Mouse (Mus musculus) stomach, embryonic 15.5 days (tissue): ENCODE results near the gene Fcnb. TPM values are rescaled to one million over a fixed set of nuclear protein-coding genes. Genes with fewer than 3 reads are reported as not detected.

ENCODE experiments used
- ATAC-seq: fragments of 200-750 bp; cut with Nextera tagmentation; 2 replicates; pipeline ENCODE4 v1.8.0; 2017; ENCODE audit warnings: low read depth, moderate number of reproducible peaks, moderate TSS enrichment; ENCODE audit not compliant: insufficient read depth, low FRiP score
- H3K27ac ChIP-seq: fragments of 300-500 bp; sonication (generic); 2 replicates; pipeline ENCODE4 v1.5.1; 2015; ENCODE audit warnings: mild to moderate bottlenecking, inconsistent platforms
- H3K27me3 ChIP-seq: fragments of 300-500 bp; sonication (generic); replicated peaks from 2 replicates; pipeline ENCODE4 v1.6.1; 2015; ENCODE audit warnings: inconsistent platforms
- H3K36me3 ChIP-seq: fragments of 300-500 bp; sonication (generic); 2 replicates; pipeline ENCODE4 v1.6.1; 2015; ENCODE audit warnings: inconsistent platforms
- H3K4me1 ChIP-seq: fragments of 300-500 bp; sonication (generic); 2 replicates; pipeline ENCODE4 v1.6.1; 2015; ENCODE audit warnings: inconsistent platforms
- H3K4me2 ChIP-seq: fragments of 300-500 bp; sonication (generic); 2 replicates; pipeline ENCODE4 v1.6.1; 2015; ENCODE audit warnings: mild to moderate bottlenecking, inconsistent platforms
- H3K4me3 ChIP-seq: fragments of 300-500 bp; sonication (generic); replicated peaks from 2 replicates; pipeline ENCODE4 v1.5.1; 2015; ENCODE audit warnings: inconsistent platforms
- H3K9ac ChIP-seq: fragments of 300-500 bp; sonication (generic); 2 replicates; pipeline ENCODE4 v1.6.1; 2015; ENCODE audit warnings: inconsistent platforms
- H3K9me3 ChIP-seq: fragments of 300-500 bp; sonication (generic); 2 replicates; pipeline ENCODE4 v1.6.1; 2016; ENCODE audit warnings: inconsistent platforms
- WGBS: fragments of 180-500 bp; shearing (Covaris S2); methylation state at CpG from one replicate; pipeline ENCODE4 v1.1.7; 2015; 5-methylcytosine and 5-hydroxymethylcytosine counted together
- polyA plus RNA-seq: library from polyadenylated mRNA; unstranded; fragments of >200 nt; fragmentation: Nextera tagmentation; extraction: Ambion mirVana; gene quantifications from 2 replicates; pipeline ENCODE4 v1.2.1, GENCODE M21; 2015

The Fcnb gene
- polyA plus RNA-seq, 1 experiment from 2014 or later, result 3.3 TPM

DNA sequence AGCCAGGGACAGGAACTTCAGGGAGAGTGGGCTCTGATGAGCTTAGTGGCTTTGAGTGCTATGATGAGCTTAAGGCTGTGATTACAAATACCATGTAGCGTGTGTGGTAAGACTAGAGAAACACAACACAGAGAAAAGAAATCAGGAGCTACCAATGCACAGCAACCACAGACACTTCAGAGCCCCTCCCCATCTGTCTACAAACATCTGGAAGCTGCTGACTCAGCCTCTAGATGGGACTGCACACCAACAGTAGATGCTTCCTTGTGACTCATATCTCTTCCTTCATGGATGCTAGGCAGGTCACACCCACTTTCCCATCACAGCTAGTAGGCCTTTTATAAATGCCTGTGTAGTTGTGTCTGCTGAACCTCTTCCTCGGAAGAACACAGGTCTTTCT is 17.2 kb upstream of the Fcnb start:
- WGBS, result 92% methylated on average over 2 of the region's 2 CpGs
- no peaks in the 10 kb centered on the region for H3K36me3 ChIP-seq
- H3K9me3 ChIP-seq, result no peaks in the 10 kb centered on the region
- peaks cover 9% of the 10 kb centered on the region for H3K4me1 ChIP-seq
- H3K27me3 ChIP-seq, result no peaks in the 10 kb centered on the region
- no peak overlapping the region for H3K4me2 ChIP-seq
- no peak overlapping the region for H3K27ac ChIP-seq
- no peak for ATAC-seq
- H3K4me3 ChIP-seq, result no peak overlapping the region
- no peak overlapping the region for H3K9ac ChIP-seq

GRCm38 (mm10) chr2:28100796-28101483 is 16.3 kb upstream of the Fcnb start:
- peaks cover 9% of the 10 kb centered on the region for H3K4me1 ChIP-seq
- H3K9me3 ChIP-seq, result no peaks in the 10 kb centered on the region
- no peak overlapping the region for H3K4me2 ChIP-seq
- H3K27ac ChIP-seq, result no peak overlapping the region
- H3K9ac ChIP-seq, result no peak overlapping the region
- peak; percentile 73; the same call in 1 of the 2 replicates for ATAC-seq
- H3K4me3 ChIP-seq, result no peak overlapping the region
- no peaks in the 10 kb centered on the region for H3K36me3 ChIP-seq
- WGBS, result 71% methylated on average over 9 of the region's 9 CpGs
- H3K27me3 ChIP-seq, result no peaks in the 10 kb centered on the region

GRCm38 (mm10) chr2:28098547-28099505 is 14.1 kb upstream of the Fcnb start:
- H3K4me1 ChIP-seq, result peaks cover 9% of the 10 kb centered on the region
- peak overlapping the region; percentile 8; the same call in 1 of the 2 replicates for H3K4me3 ChIP-seq
- no peaks in the 10 kb centered on the region for H3K27me3 ChIP-seq
- no peak overlapping the region for H3K9ac ChIP-seq
- no peak overlapping the region for H3K27ac ChIP-seq
- no peaks in the 10 kb centered on the region for H3K36me3 ChIP-seq
- no peaks in the 10 kb centered on the region for H3K9me3 ChIP-seq
- ATAC-seq, result no peak
- 7% methylated on average over 24 of the region's 24 CpGs for WGBS
- H3K4me2 ChIP-seq, result peak overlapping the region; percentile 42

DNA sequence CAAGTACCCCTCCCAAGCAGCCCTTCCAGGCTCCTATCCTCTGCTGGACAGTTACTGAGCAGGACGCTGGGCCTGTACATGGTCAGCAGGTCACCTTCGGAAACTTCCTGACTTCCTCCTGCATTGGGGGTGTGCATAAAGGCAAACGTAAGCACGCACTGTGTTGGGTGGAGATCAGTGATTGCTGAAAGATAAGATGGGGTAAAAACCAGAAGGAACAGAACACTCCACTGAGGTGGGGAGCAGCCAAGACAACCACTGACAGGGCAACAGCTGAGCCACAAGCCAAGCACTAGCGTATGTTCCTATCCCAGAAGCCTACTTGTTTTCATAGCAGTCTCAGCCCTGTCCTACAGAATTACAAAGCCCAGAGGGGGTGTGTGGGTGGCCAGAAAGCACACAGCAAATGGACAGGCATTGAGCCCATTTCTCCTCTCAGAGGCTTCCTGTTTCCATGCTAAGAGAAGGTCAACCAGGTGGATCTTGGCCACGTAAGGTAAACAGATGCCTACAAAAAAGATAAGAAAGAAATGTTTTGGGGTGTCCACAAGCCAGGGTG is 12.1 kb upstream of the Fcnb start:
- H3K4me1 ChIP-seq, result peaks cover 9% of the 10 kb centered on the region
- no peaks in the 10 kb centered on the region for H3K36me3 ChIP-seq
- no peak overlapping the region for H3K4me3 ChIP-seq
- H3K9ac ChIP-seq, result no peak overlapping the region
- no peak overlapping the region for H3K4me2 ChIP-seq
- H3K27ac ChIP-seq, result no peak overlapping the region
- no peaks in the 10 kb centered on the region for H3K9me3 ChIP-seq
- H3K27me3 ChIP-seq, result no peaks in the 10 kb centered on the region
- WGBS, result 65% methylated on average over 6 of the region's 6 CpGs
- no peak for ATAC-seq

- WGBS, result 77% methylated on average over 8 of the region's 8 CpGs
- H3K27me3 ChIP-seq, result no peaks in the 10 kb centered on the region
Measured at GRCm38 (mm10) chr2:28092099-28092498, 7.4 kb upstream of the Fcnb start.

DNA sequence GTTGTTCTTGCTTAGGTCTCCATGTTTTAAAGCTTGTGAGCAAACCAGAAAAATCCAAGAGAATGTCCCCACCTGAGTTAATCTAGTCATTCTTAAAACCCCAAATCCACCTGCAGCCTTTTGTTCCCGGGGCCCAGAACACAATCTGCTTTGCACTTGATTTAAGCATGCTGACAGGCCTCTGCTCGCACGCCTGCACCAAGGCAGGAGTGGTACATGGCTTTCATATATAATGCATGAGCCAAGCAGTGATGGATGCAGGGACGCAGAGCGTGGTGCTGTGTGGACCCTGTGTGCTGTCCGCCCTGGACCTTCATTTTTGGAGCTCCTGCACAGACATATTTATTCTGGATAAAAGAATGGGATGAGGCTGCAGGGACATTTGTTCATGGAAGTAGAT is 6.4 kb upstream of the Fcnb start:
- ATAC-seq, result no peak

More at GRCm38 (mm10) chr2:28092099-28092498, 7.4 kb upstream of the Fcnb start:
- Histone ChIP-seq H3K36me3 (no peaks in the 10 kb centered on the region), H3K9ac (no peak overlapping the region), H3K4me1 (no peaks in the 10 kb centered on the region), H3K4me3 (no peak overlapping the region), H3K27ac (no peak overlapping the region), H3K4me2 (no peak overlapping the region), H3K9me3 (no peaks in the 10 kb centered on the region)
- ATAC-seq, result no peak

GRCm38 (mm10) chr2:28090299-28091008 is 5.8 kb upstream of the Fcnb start:
- Histone ChIP-seq H3K4me3 (no peak overlapping the region), H3K4me1 (no peaks in the 10 kb centered on the region), H3K27me3 (no peaks in the 10 kb centered on the region), H3K9me3 (no peaks in the 10 kb centered on the region), H3K9ac (no peak overlapping the region), H3K27ac (no peak overlapping the region), H3K4me2 (no peak overlapping the region), H3K36me3 (no peaks in the 10 kb centered on the region)
- no peak for ATAC-seq
- 53% methylated on average over 7 of the region's 7 CpGs for WGBS

More for the DNA sequence above, 6.4 kb upstream of the Fcnb start:
- Histone ChIP-seq H3K27ac (no peak overlapping the region), H3K4me1 (no peaks in the 10 kb centered on the region), H3K36me3 (no peaks in the 10 kb centered on the region), H3K9ac (no peak overlapping the region), H3K4me2 (no peak overlapping the region), H3K9me3 (no peaks in the 10 kb centered on the region), H3K4me3 (no peak overlapping the region), H3K27me3 (no peaks in the 10 kb centered on the region)
- whole genome bisulfite sequencing, result 78% methylated on average over 6 of the region's 6 CpGs

DNA sequence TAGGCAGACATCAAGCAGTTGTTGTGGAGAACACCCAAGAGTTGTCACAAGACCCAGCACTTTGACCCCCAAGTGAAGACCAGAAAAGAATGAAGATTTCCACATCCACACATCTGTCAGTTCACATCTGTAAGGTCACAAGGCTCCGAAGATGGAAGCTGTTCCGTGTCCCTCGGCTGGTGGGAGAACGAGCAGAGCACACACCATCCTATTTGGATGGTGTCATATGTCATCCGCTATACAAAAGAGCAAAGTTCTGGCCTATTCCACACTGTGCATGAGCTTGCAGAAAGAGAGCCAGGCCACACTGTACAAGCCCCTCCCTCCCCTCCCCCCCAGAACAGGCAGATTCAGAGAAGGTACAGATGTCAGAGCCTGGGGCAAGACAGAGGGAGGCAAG is 4.4 kb upstream of the Fcnb start:
- WGBS, result 35% methylated on average over 5 of the region's 5 CpGs
- no peak for ATAC-seq

GRCm38 (mm10) chr2:28086112-28086511 is 1.4 kb upstream of the Fcnb start:
- Histone ChIP-seq H3K9me3 (no peaks in the 10 kb centered on the region), H3K27ac (no peak overlapping the region), H3K4me1 (no peaks in the 10 kb centered on the region), H3K36me3 (no peaks in the 10 kb centered on the region), H3K9ac (no peak overlapping the region), H3K4me3 (no peak overlapping the region), H3K4me2 (no peak overlapping the region), H3K27me3 (no peaks in the 10 kb centered on the region)
- WGBS, result 72% methylated on average over 10 of the region's 10 CpGs
- no peak for ATAC-seq

More for the DNA sequence above, 4.4 kb upstream of the Fcnb start:
- no peak overlapping the region for H3K27ac ChIP-seq
- no peak overlapping the region for H3K9ac ChIP-seq
- H3K4me2 ChIP-seq, result no peak overlapping the region
- H3K36me3 ChIP-seq, result no peaks in the 10 kb centered on the region
- H3K4me3 ChIP-seq, result no peak overlapping the region
- no peaks in the 10 kb centered on the region for H3K4me1 ChIP-seq
- no peaks in the 10 kb centered on the region for H3K27me3 ChIP-seq
- no peaks in the 10 kb centered on the region for H3K9me3 ChIP-seq

DNA sequence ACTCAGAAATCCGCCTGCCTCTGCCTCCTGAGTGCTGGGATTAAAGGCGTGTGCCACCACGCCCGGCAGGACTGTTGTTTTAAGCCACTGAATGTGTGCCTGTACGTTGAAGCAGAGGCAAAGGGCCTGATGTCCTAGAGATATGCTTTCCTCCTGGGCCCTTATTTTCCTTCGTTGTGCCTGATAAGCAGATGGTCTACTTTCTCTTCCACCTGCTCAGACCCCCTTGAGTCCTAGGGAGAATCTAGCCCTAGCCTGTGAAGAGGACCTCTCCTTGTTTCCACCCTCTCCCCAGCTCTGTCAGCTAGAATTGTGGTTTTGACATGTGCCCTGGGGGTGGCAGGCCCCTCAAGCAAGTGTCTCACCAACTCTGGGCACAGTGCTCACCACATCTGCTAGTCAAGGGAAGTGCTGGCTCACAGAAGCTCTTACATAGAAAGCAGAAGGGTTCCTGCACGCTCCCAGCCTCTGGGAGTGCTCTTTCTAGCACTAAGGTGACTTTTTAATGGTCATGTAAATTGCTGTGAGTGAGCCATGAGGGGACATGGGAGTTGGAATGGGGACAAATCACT is 9.0 kb downstream of the Fcnb start:
- Histone ChIP-seq H3K9ac (no peak overlapping the region), H3K27ac (no peak overlapping the region), H3K4me1 (no peaks in the 10 kb centered on the region), H3K36me3 (no peaks in the 10 kb centered on the region), H3K4me2 (no peak overlapping the region), H3K27me3 (no peaks in the 10 kb centered on the region), H3K4me3 (no peak overlapping the region), H3K9me3 (no peaks in the 10 kb centered on the region)
- no peak for ATAC-seq
- WGBS, result 78% methylated on average over 7 of the region's 7 CpGs

GRCm38 (mm10) chr2:28068537-28068878 is 16.2 kb downstream of the Fcnb start:
- 74% methylated on average over 9 of the region's 9 CpGs for WGBS
- Histone ChIP-seq H3K4me1 (peaks cover 4% of the 10 kb centered on the region; the same call in 1 of the 2 replicates), H3K27ac (no peak overlapping the region), H3K36me3 (no peaks in the 10 kb centered on the region), H3K9me3 (no peaks in the 10 kb centered on the region), H3K27me3 (no peaks in the 10 kb centered on the region), H3K4me2 (no peak overlapping the region), H3K9ac (no peak overlapping the region), H3K4me3 (no peak overlapping the region)
- ATAC-seq, result peak; percentile 51; the same call in 1 of the 2 replicates
